Mouse (Mus musculus): Measurements from ENCODE around the gene Bgn.

Bgn gene

DNA sequence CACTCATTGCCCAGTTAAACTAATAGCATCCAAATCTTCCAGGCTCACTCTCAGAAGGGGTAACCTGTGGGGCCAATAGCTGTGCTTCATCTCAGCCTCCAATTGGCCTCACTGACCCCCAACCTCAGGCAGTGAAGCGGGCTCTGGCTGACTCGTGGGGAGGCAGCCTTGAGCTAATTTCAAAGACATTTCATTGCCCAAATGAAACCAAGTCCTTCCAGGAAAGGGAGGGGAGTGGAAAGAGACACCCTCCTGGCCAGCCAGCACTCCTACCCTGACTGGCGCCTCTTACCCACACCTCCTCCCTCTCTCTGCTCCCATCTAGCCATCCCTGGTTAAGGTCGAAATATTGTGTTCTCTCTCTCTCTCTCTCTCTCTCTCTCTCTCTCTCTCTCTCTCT is 6.8 kb downstream of the Bgn start:
- no peak for DNase-seq (ENCODE audit: low spot score)

DNA sequence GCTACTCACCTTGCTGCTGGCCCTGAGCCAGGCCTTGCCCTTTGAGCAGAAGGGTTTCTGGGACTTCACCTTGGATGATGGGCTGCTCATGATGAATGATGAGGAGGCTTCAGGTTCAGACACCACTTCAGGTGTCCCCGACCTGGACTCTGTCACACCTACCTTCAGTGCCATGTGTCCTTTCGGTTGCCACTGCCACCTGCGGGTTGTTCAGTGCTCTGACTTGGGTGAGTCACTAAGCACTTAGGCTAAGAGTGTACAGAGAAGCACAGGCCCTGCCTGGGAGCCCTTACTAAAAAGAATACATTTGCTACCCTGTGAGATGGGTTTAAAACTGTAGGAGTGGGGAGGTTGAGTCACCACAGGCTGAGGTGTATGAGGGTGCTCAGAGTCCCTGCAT is 7.4 kb downstream of the Bgn start:
- no peak for DNase-seq (ENCODE audit: low spot score)

DNA sequence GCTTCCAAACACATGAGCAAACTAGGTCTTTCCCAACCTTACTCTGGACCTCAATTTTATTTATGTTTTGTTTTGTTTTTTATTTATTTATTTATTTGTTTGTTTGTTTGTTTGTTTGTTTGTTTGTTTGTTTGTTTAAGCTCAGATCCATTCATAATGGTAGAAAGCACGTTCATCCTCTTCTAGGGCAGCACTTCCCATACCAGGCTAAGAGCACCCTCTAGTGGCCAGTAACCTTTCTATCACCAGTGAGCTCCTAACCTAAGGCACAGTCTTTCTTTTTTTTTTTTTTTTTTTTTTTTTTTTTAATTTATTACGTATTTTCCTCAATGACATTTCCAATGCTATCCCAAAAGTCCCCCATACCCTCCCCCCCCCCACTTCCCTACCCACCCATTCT is 10.2 kb downstream of the Bgn start:
- DNase-seq (ENCODE audit: low spot score) = peak; percentile 18

DNA sequence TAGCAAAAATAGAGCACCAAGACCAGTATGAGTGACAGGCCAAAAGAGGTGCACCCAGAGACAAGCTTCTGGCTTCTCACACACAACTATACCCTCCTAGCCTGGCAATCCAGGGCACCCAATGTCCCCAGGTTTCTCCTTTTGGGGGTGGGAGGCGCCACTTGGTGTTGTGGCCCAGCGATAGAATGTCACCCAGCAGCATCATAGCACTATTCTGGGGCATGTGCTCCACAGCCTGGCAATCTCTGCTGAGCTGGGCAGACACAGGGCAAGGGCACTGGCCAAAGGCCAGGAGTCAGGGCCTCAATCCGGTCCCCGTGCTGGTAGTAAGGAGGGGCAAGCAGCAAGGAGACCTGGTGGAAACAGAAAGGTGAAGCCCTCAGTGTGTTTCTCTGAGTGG is 13.3 kb downstream of the Bgn start:
- DNase-seq (ENCODE audit: low spot score) = no peak

DNA sequence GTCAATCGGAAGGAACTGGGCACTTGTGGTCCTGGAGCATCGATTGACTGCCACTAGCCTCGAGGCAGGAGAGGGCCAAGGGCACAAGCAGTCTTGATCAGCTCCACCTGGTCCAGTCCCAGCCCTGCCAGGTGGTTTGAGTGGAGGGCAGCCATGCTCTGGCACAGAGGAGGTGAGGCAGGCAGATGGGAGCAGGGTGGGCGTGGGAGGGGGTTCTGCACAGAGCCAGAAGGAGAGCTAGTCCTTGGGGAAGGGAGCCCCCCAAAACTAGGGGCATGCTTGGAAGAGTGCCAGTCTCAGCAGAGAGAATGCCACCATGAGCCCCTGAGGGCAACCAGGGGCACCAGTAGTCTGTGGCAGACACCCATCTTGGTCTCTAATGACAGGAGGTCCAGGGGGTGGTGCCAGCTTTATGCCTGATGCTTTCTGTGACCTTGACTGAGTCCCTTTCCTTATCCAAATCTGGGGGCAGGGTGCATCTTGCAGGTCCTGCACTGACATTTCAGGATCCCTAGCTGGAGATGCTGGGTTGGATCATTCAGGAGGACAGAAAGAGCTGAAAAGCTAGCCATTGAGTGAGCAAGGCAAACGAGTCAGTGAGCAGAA is 21.8 kb downstream of the Bgn start:
- DNase-seq (ENCODE audit: low spot score) = no peak

DNA sequence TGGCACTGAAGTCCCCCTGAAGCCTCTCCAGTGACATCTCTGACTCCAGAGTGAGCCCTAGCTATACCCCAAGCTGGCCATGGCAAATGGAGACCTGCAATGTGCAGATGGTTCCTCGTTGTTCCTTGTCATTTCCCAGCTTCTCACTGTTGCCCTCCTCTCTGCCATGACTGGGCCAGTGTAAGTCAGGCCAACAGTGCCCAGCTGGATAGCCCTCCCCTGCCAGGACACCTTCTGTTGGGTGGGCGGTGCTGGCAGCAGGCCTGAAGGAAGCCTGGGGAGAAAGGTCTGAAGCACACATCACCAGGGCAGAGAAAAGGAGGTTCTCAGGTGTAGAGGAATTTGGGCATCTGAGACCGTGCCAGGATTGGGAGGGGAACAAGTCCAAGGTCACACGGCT is 23.2 kb downstream of the Bgn start:
- no peak for DNase-seq (ENCODE audit: low spot score)

DNA sequence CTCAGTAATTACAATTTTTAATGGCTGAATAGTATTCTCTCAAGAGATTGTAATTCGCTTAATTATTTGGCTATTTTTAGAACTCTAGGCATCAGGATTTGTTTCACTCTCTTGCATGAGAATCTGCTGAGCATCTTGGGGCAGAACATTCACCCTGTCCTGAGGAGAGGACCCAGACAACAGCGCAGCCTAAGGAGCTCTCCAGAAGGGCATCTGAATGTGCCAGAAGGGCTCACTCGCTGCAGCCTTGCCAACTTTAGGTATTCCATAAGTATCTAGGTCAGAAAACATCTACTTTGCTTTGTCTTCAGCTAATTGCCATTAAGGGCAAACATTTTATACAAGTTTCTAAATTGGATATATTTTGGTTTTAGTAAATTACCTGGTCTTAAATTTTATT is 25.8 kb downstream of the Bgn start:
- no peak for DNase-seq (ENCODE audit: low spot score)

DNA sequence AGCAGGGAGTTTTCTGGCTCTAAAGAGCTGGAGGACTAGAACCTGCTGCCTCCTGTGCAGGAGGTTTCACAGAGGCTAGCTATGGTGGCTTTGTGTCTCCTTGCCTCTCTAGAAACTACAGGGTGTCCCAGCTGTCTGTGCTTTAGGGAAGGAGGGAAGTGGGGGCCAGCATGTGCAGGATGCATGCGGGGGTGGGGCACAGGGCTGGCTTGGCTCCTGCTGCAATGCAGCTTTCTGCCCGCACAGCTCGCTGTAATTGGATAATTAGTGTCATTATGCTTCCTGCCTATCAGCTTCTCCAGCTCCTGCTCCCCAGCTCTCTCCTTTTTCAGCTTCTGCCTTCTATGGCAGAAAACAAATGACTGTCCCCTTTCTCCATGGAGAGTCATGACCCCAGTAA is 29.5 kb downstream of the Bgn start:
- DNase-seq (ENCODE audit: low spot score) = no peak

DNA sequence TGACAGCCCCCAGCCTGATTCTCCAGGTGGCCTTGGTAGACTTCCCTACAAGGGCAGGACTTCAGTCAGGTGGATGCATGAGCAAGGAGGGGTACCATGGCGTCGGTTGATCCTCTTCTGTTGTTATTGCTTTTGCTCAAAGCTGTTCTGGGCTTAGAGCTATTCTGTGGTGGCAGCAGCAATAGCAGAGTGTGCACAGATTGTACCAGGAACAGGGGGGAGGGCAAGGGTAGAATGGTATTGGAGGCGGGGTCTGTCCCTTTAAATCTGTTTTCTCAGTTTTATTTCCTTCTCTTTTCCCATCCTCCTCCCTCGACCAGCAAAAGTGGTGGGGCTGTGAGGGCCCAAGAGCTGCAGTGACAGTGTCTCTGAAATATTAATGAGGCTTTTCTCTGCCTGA is 33.2 kb downstream of the Bgn start:
- DNase-seq (ENCODE audit: low spot score) = no peak

DNA sequence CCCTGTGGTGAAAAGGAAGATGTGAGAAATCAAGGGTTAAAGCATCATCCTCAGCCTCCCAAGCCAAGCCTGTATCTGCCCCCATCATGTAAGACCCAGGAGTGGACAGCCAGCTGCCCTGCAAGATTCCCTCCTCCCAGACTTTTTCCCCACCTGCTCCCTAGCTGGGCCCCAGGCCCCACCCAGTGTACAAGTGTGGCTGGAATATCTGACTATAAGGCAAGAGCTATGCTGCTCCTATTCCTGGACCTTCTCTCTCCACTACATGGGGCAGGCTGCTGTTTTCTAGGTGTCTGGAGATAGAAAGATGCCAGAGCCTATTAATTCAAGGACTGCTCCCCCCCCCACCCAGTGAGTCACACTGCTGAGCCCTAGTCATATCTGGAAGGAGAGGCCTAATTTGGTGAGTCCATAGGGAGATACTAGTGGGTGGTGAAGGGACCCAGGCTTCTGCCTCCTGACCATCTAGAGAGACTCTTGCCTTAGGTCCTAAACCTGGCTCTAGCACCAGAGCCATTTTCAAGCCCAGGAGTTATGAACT is 33.7 kb downstream of the Bgn start:
- no peak for DNase-seq (ENCODE audit: low spot score)

DNA sequence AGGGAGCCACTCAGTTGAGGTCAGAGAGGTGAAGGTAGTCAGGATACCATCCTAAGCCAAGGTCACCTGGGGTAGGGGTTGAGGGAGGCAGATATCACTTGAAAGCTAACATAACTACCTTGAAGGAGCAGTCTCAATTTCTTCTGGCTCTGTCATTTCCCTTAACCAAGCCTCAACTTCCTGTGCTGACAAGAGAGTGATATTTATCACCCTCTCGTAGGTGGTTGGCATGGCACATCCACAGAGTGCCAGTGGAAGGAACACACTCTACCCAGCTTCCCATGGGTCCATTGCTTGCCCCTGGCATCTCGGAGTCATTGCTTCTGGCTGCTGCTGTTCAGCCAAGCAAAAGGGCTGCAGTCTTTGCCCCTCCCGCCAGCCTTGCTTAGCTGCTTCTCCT is 37.3 kb downstream of the Bgn start:
- no peak for DNase-seq (ENCODE audit: low spot score)

DNA sequence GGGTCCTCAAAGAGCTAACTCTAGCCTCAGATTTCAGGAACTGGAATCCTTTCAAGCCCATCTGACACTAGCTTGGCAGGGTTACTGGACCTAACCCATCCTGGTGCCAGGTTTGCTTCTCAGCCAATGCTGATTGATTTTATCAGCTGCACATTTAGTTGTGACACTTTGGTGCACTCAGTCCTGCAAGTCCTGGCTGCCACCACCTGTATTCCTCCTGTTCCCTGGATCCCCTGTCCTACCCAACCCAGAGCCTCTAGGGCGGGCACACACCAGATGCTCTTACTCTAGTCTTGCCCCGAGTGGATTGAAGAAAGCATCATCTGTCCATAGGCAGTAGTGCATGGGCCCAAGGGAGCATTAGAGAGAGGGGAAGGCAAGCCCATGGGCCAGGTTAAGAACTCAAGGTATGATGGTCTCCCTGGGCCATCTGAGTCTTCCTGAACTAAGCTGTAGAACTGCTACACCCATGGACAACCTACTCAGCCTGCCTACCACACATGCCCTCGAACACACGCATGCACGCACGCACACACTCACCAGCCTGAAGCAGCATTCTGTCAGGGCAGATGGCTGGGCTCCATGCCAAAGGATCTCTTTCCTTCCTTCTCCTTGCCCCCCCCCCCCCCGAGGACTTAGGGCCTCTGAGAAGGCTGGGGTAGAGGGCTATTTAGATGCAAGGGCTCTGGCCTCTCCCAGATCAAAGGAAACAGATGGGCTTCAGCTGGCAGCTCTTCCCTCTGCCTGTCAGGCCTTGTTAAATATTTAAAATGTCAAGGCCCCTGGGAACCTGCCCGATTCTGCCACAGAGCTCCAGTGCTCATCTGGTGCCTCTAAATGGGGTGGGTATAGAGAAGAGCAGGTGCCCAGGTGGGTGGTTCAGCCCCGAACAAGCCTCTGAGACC is 41.2 kb downstream of the Bgn start:
- no peak for DNase-seq (ENCODE audit: low spot score)

DNA sequence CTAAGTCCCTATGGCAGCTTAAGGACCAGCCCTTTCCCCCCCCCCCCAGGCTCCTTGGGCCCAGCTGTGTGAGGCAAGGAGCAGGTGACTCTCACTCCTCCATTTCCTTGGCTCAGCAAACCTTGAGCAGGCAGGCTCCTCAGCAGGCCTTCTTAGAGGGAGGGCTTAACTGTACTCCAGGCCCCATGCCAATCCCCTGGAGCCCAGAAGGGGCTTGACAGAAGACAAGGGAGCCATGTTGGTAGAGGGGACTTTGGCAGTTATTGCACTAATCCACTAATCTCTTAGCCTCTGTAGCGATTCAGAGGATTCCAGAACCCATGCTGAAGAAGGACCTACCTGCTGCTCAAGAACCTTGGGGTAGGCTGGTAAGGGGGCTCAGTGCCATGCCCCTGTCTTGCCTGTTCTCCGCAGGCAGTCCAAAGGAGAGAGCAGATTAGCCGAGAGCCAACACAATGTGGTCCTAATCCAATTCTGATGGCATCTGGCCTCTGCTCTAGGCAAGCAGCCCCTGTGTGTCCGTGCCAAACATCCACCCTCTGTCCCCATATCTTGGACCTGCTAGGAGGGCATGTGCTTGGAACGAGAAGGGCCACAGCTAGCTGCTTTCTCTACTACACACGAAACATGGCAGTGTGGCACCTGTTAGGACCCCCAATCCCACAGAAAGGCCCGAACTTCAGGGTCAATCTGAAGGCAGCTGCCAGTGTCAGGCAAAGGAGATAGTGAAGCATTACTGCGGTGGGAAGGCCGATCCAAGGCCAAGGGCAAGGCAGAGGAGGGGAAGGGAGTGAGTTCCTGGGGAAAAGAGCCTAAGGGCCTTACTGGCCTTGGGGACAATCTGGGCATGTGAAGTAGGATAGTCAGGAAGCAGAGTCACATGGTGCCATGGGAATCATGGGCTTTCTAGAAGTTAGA is 42.1 kb downstream of the Bgn start:
- DNase-seq (ENCODE audit: low spot score) = no peak

DNA sequence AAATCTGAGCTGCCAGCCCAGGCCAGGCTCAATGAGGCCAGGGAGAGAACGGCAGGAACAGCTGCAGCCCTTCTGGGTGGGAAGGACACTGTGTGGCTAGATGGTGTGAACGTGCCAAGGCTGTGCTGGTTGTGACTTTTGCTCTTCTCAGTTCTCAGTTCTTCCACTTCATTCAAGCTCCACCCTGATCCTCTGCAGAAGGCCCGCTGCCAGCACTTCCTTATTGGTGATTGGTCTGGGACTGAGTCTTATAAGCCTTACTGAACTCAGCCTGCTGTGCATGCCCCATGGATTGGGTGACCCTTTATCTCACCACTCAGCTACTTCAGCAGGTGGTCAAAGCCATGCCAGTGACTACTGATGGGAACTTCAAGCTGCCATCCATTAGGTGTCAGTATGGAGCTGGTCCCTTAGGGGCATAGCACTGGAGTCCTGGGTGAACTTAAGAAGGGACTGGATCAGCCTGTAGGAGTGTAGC is 43.0 kb downstream of the Bgn start:
- DNase-seq (ENCODE audit: low spot score) = no peak

DNA sequence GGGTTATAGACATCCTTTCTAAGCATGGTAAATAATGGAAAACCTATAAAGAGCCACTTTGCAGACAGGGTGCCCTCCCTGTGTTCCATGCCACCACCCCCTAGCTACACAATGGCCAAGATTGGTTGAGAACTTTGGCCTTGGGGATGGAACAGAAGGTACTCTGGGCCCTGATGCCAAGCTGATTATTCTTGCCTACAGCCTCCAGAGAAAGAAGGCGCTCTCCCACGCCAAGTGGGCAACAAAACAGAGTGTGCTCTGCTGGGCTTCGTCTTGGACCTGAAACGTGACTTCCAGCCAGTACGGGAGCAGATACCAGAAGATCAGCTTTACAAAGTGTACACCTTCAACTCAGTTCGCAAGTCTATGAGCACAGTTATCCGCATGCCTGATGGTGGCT is 54.5 kb downstream of the Bgn start:
- no peak for DNase-seq (ENCODE audit: low spot score)

DNA sequence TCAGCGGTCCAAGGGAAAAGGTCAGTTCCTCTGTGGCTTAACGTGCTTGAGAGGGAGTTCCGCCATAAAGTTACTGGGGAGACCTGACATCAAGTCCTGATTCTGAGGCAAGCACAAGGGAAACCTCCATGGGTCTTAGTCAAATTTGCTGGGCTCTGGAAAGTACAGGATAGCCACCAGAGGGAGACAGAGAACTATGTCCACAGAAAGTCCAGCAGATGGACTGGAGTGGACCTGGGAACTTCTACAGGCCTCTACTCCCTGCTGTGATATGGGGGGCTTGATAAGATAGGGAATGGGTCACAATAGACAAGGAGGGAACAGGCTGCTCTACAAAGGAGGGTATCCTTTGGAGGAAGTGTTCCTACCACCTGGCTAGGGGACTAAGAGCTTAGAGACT is 59.9 kb downstream of the Bgn start:
- no peak for DNase-seq (ENCODE audit: low spot score)

Measured in yolk sac, embryonic 10.5 days (tissue).